Mouse (Mus musculus): ENCODE results near the gene Ccdc90b.

The Ccdc90b gene

GRCm38 (mm10) chr7:92560986-92561876 is at the start of gene Ccdc90b:
TSS of gene Ccdc90b (plus strand) at chr7:92561149.
- peak; percentile 80 for DNase-seq (ENCODE audit: low read depth, low spot score)

- DNase-seq (ENCODE audit: low read depth, low spot score) = no peak
Measured at GRCm38 (mm10) chr7:92520397-92520796, 40.6 kb upstream of the Ccdc90b start.

- DNase-seq (ENCODE audit: low read depth, low spot score) = peak; percentile 9
Measured at GRCm38 (mm10) chr7:92520820-92521219, 40.1 kb upstream of the Ccdc90b start.

DNA sequence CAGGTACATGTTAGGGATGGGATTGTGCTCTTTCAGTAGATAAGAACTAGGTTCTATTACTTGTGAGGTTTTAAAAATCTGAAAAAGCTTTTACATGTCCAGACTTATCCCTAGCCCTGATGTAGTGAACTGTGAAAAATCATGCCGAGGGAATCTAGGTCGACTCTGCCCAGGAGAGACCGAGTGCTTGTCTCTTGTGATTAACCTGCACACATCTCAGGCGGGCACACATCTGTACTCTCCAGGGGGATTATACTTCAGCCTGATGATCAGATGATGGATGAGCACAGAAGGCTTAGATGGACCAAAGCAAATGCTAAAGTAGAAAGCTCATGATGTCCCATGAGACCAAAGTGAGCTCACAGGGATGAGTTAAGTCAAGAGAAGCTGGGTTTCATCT is 31.7 kb upstream of the Ccdc90b start:
- no peak for DNase-seq (ENCODE audit: low read depth, low spot score)

DNA sequence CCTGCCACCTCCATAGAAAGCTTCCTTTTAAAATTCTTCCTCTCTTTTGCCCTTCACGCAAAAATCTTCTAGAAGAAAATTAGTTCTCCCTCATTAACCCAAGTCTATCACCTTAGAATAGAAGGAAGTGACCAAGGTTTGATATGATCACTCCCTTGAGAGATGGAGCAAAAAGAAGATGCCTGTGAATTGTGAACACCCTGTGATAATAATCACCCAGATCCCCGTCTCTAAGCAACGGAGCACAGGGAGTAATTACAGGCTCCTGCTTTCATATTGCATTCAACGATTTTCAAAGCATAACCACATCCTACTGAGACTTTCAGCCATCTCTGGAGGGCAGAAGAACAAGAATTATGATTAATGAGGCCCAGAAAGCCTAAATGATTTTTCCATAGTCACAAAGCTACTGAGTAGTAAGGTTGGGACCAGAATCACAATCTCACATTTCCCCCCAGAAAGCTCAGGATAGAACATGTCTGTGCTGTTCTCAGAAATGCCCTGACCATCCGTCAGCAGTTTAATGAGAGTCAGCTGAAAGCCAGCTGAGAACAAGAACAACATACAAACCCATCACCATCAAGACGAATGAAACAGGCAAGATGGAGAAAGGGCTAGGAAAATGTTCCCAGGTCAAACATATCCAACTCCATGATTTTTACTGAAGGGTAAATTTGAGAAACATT is 28.5 kb upstream of the Ccdc90b start:
- no peak for DNase-seq (ENCODE audit: low read depth, low spot score)

DNA sequence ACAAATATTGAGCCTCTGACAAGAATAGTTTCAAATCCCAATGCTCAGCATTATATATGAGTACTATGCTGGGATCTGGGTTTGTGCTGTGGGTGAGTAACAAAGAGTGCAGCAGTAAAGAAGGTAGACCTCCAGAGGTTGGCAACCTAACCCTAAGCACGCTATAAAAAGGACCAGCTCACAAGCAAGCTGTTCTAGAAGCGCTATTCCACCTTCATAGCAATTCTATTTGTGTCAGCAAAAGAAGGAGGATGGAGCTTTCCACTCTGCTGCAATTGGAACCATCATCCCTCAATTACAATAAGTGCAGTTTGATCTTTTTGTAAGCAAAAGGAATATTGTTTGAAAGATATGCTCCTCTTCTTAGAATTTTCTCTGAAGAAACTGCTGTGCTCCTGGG is 14.2 kb upstream of the Ccdc90b start:
- no peak for DNase-seq (ENCODE audit: low read depth, low spot score)

DNA sequence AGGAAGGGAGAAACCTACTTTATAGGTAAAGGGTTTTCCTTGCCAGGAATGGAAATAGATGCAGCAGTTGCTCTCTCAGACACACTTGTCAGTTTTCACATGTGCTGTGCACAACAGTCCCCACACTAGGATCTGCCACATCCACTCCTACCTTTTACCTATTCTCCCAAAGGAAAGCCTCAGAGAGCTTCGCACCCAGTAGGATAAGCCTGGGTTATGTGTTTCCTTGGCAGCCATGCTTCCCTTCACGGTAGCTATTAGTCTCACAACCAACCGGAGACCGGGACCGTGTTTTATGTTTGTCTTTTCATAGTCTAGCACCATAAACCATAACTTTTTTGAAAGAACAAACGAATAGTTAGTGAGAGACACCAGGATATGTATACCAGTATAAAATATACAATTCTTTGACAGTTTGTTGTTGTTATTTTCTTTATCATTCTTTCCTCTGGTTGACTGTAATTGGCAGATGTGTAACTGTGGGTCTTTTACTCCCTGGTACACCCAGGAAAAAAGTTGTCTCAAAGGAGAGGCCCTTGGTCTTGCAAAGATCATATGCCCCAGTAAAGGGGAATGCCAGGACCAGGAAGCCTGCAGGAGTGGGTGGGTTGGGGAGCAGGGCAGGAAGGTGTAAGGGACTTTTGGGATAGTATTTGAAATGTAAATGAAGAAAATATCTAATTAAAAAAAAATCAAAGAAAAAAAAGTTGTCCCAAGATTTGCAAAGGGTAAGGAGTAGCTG is 10.5 kb upstream of the Ccdc90b start:
- DNase-seq (ENCODE audit: low read depth, low spot score) = no peak

DNA sequence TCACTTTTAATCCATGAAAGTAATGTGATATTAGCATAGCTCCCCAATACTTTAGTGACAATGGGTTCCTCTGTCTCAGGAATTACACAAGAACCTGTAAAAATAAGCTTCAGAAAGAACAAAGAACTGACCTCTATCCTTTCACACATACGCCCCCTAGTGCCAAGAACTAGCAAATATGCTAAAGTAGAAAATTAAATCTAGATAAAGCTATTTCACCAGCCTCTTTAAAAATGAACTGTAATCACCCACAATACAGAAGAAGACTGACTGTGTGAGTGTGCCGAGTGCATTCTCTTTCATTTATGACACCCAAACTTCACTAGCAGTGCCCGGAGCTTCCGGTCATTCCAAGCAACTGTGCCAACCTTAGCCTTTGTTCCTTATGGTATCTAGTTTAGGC is 10.0 kb upstream of the Ccdc90b start:
- DNase-seq (ENCODE audit: low read depth, low spot score) = no peak

- DNase-seq (ENCODE audit: low read depth, low spot score) = no peak
Measured at GRCm38 (mm10) chr7:92558744-92559143, 2.2 kb upstream of the Ccdc90b start.

DNA sequence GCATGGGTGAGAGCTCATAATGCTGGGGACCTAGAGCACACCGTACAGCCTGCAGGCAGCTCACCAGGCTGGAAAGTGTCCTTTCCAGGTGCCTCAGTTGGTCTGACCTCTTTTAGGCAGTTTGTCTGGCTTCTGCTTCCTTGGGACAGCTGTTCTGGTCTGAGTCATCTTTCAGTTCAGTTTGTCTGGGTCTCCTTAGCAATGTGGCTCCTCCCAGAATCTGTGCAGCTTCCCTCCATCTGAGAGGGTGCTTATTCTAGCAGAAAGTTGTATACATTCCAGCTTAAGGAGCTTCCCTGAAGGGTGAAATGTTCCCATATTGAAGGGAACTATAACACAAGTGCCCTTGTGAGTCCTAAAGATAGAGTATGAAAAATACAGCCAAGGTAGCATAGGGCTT is 5.8 kb downstream of the Ccdc90b start:
- no peak for DNase-seq (ENCODE audit: low read depth, low spot score)

DNA sequence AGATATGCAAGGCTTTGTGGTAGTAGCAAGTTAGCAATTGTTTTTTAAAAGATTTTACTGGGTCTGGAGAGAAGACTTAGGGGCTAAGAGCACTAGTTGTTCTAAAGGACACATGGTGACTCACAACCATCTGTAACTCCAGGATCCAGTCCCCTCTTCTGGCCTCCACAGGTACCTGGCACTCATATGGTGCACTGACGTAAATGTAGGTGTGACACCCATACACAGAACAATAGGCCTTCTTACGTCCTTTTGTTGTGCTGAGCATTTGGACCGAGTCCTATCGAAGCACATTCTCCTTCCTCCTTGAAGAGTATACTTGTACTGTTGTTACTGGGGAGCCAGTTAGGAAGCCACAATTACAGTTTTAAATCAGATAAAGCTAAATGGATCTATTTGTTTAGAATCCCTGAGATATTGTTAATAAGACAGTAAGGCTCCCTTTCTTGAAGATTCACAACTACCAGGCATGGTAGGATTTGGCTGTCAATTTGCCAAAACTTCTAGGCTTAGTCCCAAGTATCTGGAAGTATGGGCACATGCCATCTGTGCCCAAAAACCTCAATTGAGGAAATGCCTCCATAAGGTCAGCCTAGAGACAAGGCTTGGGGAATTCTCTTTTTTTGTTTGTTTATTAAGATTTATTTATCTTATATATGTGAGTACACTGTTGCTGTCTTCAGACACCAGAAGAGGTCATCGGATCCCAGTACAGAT is 19.7 kb downstream of the Ccdc90b start:
- no peak for DNase-seq (ENCODE audit: low read depth, low spot score)

- DNase-seq (ENCODE audit: low read depth, low spot score) = no peak
Measured at GRCm38 (mm10) chr7:92583567-92583966, 22.6 kb downstream of the Ccdc90b start.

DNA sequence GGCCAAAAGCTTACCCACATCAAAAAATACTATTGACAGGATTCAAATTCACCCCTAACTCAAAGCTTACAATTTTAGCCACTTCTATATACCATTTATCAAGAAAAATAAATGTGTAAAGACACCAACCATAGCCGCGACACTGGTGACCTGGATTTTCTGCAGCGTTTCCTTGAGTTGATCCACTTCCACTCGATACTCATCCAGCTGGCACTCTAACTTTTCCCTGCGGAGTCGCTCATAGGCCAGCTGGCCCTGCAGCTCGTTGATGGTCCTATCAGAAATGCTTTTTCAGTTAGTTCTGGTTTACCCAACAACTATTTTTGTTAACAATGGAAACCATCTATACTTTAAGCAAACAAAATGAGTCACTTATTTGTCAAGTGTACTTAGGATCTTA is 29.0 kb downstream of the Ccdc90b start:
- DNase-seq (ENCODE audit: low read depth, low spot score) = no peak

- DNase-seq (ENCODE audit: low read depth, low spot score) = no peak
Measured at GRCm38 (mm10) chr7:92590842-92591241, 29.9 kb downstream of the Ccdc90b start.

- DNase-seq (ENCODE audit: low read depth, low spot score) = no peak
Measured at GRCm38 (mm10) chr7:92604961-92605360, 44.0 kb downstream of the Ccdc90b start.

DNA sequence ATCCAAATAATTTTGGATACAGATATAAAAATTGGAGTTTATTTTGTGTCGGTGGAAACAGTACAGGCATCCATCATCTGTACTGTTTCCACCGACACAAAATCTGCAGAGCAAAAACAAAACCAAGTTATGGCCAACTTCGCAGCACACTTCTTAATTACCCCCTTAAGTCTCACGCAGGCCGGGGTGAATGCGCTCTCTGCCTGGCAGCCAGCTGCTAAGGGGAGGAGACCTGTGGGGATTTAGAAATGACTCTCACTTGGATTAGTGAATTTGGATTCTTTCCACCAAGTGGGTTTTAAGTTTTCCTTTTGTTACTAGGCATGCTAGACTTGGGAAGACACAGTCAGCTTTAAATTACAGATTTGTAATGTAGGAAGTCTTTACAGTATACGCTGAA is 49.9 kb downstream of the Ccdc90b start:
- DNase-seq (ENCODE audit: low read depth, low spot score) = no peak

DNA sequence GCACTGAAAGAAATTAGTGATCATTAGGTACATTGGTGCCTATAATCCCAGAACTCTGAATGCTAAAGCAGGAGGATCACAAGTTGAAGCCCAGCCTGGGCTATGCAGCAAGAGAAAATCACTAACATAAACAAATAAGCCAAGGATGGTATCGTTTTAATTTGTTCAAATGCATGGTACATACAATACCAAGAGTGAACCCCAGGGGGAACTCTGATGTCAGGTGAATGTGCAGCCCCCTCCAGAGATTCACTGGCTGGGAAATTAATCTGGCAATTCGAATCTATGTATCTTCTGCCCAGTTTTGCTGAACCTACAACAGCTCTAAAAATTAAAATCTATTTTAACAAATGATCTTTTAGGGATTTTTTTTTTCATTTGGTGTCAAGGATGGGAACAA is 63.5 kb downstream of the Ccdc90b start:
- DNase-seq (ENCODE audit: low read depth, low spot score) = no peak

GRCm38 (mm10) chr7:92630167-92630566 is 69.2 kb downstream of the Ccdc90b start:
- DNase-seq (ENCODE audit: low read depth, low spot score) = no peak

Data from WW6 (cell line).